Mouse (Mus musculus): ENCODE measurements around the gene Cap2.

- TF ChIP-seq CTCF (IDR thresholded peaks at IDR 0.05; ENCODE audit: low read depth) (no peak), EP300 (optimal IDR thresholded peaks at IDR 0.05) (no peak)
These were observed 119.5 kb downstream of the Cap2 start for GRCm38 (mm10) chr13:46620964-46621757.
